ENCODE assay signal across 16 mouse cellular contexts in genomic region chr14:74603131-74603766, GRCm38 (mm10). TPM values are rescaled to one million over a fixed set of nuclear protein-coding genes. Genes with fewer than 3 reads are reported as not detected.
DNase-seq lines count a peak whose midpoint lies in the region; ATAC-seq and TF ChIP-seq lines count a peak whose summit lies in the region.
"Had no signal": no experiment of that assay in that cellular context is flagged by ENCODE, and none has a peak within 500 bp of the region (broad histone marks: within the 10 kb centered on the region; RNA-seq: fewer than 3 reads in every experiment).

No protein-coding gene starts in this region.

- TF ChIP-seq CTCF in MEL (IDR thresholded peaks at IDR 0.05 in 2 of 3, conservative IDR thresholded peaks at IDR 0.05 in 1 of 3; ENCODE audit: control insufficient read depth in 1 of 3, insufficient read depth in 1 of 3, low read depth in 2 of 3, low read length in 3 of 3, poor library complexity in 1 of 3, severe bottlenecking in 1 of 3): no peak

- 0 out of 4 replicates have a peak, but pooled peaks cover 0 to 4% of the 10 kb centered on the region in 2 experiments for H3K4me1 ChIP-seq in MEL (ENCODE audit: control insufficient read depth in 1 of 2, insufficient read depth in 2 of 2, low read length in 2 of 2)
- H3K4me1 ChIP-seq in midbrain, embryonic 16.5 days (ENCODE audit: control insufficient read depth, insufficient read depth, low read length): no peaks in the 10 kb centered on the region
- H3K4me1 ChIP-seq: forebrain, embryonic 10.5 days; forebrain, embryonic 13.5 days; heart, embryonic 10.5 days; heart, embryonic 13.5 days; hindbrain, embryonic 12.5 days; hindbrain, embryonic 15.5 days had no signal

- H3K79me2 ChIP-seq in MEL (ENCODE audit: control insufficient read depth, insufficient read depth, low read length, poor library complexity): no peaks in the 10 kb centered on the region

- no peaks in the 10 kb centered on the region for H3K9me3 ChIP-seq in MEL (replicated peaks; ENCODE audit: insufficient read depth, low read length)
- H3K9me3 ChIP-seq in midbrain, embryonic 16.5 days (replicated peaks; ENCODE audit: control insufficient read depth, low read length, poor library complexity, severe bottlenecking): no peaks in the 10 kb centered on the region
- H3K9me3 ChIP-seq: forebrain, embryonic 10.5 days; forebrain, embryonic 13.5 days; heart, embryonic 10.5 days; heart, embryonic 13.5 days; hindbrain, embryonic 12.5 days; hindbrain, embryonic 15.5 days had no signal

- no peak overlapping the region for H3K9ac ChIP-seq in MEL (ENCODE audit: control insufficient read depth, low read depth, low read length, poor library complexity, severe bottlenecking)
- no peak overlapping the region for H3K9ac ChIP-seq in midbrain, embryonic 16.5 days (ENCODE audit: low read depth, low read length)
- H3K9ac ChIP-seq: forebrain, embryonic 13.5 days; heart, embryonic 13.5 days; hindbrain, embryonic 12.5 days; hindbrain, embryonic 15.5 days had no signal

- H3K36me3 ChIP-seq in MEL (ENCODE audit: control insufficient read depth in 1 of 2, insufficient read depth in 2 of 2, low read length in 2 of 2): peaks cover 0 to 3% of the 10 kb centered on the region in 2 experiments; a peak in 1 of 4 replicates
- H3K36me3 ChIP-seq in midbrain, embryonic 16.5 days (ENCODE audit: control insufficient read depth, insufficient read depth, low read length): no peaks in the 10 kb centered on the region
- H3K36me3 ChIP-seq: forebrain, embryonic 10.5 days; heart, embryonic 10.5 days; heart, embryonic 13.5 days; hindbrain, embryonic 12.5 days; hindbrain, embryonic 15.5 days had no signal

- DNase-seq in MEL (ENCODE audit: low read depth, low spot score): peak; percentile 66
- no peak for DNase-seq in c-Kit-positive CD71-positive TER-119-positive erythroid progenitor cells, embryonic 14.5 days (ENCODE audit: low spot score)
- DNase-seq in ovary, adult 18-20 months (ENCODE audit: low spot score): no peak
- DNase-seq: cerebellum, adult 11-12 months; gastrocnemius, postnatal 25 days had no signal

- no peak for TF ChIP-seq POLR2A in MEL (IDR thresholded peaks at IDR 0.05; ENCODE audit: control insufficient read depth in 1 of 2, insufficient read depth in 1 of 2, low read depth in 1 of 2, low read length in 2 of 2, poor library complexity in 1 of 2)

- no peak overlapping the region for H3K27ac ChIP-seq in MEL (ENCODE audit: control insufficient read depth, low read depth, low read length)
- no peak overlapping the region for H3K27ac ChIP-seq in midbrain, embryonic 16.5 days (ENCODE audit: low read length)
- H3K27ac ChIP-seq: forebrain, embryonic 10.5 days; forebrain, embryonic 13.5 days; heart, adult 2 months; heart, embryonic 10.5 days; heart, embryonic 13.5 days; hindbrain, embryonic 12.5 days; hindbrain, embryonic 15.5 days had no signal

- H3K27me3 ChIP-seq in MEL (ENCODE audit: control insufficient read depth in 1 of 2, insufficient read depth in 2 of 2, low read length in 2 of 2): peaks cover 0 to 3% of the 10 kb centered on the region in 2 experiments; a peak in 2 of 4 replicates
- no peaks in the 10 kb centered on the region for H3K27me3 ChIP-seq in midbrain, embryonic 16.5 days (ENCODE audit: control insufficient read depth, insufficient read depth, low read depth, low read length)
- H3K27me3 ChIP-seq: forebrain, embryonic 13.5 days; heart, embryonic 13.5 days; hindbrain, embryonic 12.5 days; hindbrain, embryonic 15.5 days had no signal

- 93% methylated on average over 7 of the region's 7 CpGs for WGBS in midbrain, embryonic 16.5 days

- no peak for TF ChIP-seq EP300 in MEL (IDR thresholded peaks at IDR 0.05; ENCODE audit: low read depth in 1 of 2, low read length in 2 of 2)

- H3K4me2 ChIP-seq in midbrain, embryonic 16.5 days (ENCODE audit: low read length): no peak overlapping the region
- H3K4me2 ChIP-seq: forebrain, embryonic 13.5 days; heart, embryonic 13.5 days; hindbrain, embryonic 12.5 days; hindbrain, embryonic 15.5 days had no signal

- ATAC-seq in common myeloid progenitor, adult 5-6 weeks (replicated peaks; ENCODE audit: low read depth, poor library complexity, severe bottlenecking): peak; percentile 52; the same call in 1 of the 2 replicates
- peak; percentile 67 for ATAC-seq in megakaryocyte, adult 5-6 weeks (ENCODE audit: poor library complexity, severe bottlenecking)
- no peak for ATAC-seq in midbrain, embryonic 16.5 days
- ATAC-seq: forebrain, embryonic 16.5 days had no signal

- peak overlapping the region in 1 of 2 experiments; percentile 5; a peak in 1 of 4 replicates for H3K4me3 ChIP-seq in MEL (ENCODE audit: control insufficient read depth in 1 of 2, insufficient read depth in 1 of 2, low read depth in 2 of 2, low read length in 2 of 2)
- no peak overlapping the region for H3K4me3 ChIP-seq in midbrain, embryonic 16.5 days (ENCODE audit: low read depth, low read length)
- H3K4me3 ChIP-seq: forebrain, embryonic 10.5 days; forebrain, embryonic 13.5 days; heart, adult 2 months; heart, embryonic 10.5 days; heart, embryonic 13.5 days; hindbrain, embryonic 12.5 days; hindbrain, embryonic 15.5 days had no signal

- TF ChIP-seq RAD21 in MEL (IDR thresholded peaks at IDR 0.05; ENCODE audit: low read depth, low read length): no peak

TF ChIP-seq in MEL, 35 proteins besides CTCF, POLR2A, EP300 and RAD21:
- TF ChIP-seq ZNF384 (IDR thresholded peaks at IDR 0.05; ENCODE audit: low read depth, low read length): no peak
- TF ChIP-seq RCOR1 (IDR thresholded peaks at IDR 0.05; ENCODE audit: low read depth, low read length): no peak
- TF ChIP-seq POLR2AphosphoS2 (IDR thresholded peaks at IDR 0.05; ENCODE audit: low read length): no peak
- TF ChIP-seq ZC3H11A (IDR thresholded peaks at IDR 0.05; ENCODE audit: low read depth, low read length): no peak
- no peak for TF ChIP-seq KAT2A (conservative IDR thresholded peaks at IDR 0.05; ENCODE audit: low read depth, low read length)
- TF ChIP-seq BHLHE40 (IDR thresholded peaks at IDR 0.05; ENCODE audit: borderline replicate concordance, low read depth, low read length): no peak
TF ChIP-seq in MEL: peak in this region for 0.

RNA-seq across cellular contexts. Expression of gene Htr2a, which starts 37.4 kb away (rescaled TPM):
- total RNA-seq in MEL (2012; rRNA removed): 0.59 and 0.65 TPM in 2 replicates
- 1 to 10 TPM in 1 of 2 experiments, not detected in 1; 1.4 TPM for polyA plus RNA-seq in MEL (2012; ENCODE audit: insufficient read depth in 1 of 2, insufficient read length in 2 of 2, low read depth in 1 of 2, low replicate concordance in 2 of 2, missing spikeins in 1 of 2)
- total RNA-seq in common myeloid progenitor, adult 5-6 weeks (2017): 2.6 and 3.9 TPM in 2 replicates
- total RNA-seq in megakaryocyte, adult 5-6 weeks (2015): 0.18 and 0.21 TPM in 2 replicates
- not detected in 2 replicates for total RNA-seq in megakaryocyte, adult 5-6 weeks (2017)
- 2.5 and 3.5 TPM in 2 replicates for polyA plus RNA-seq in midbrain, embryonic 16.5 days (2015; fragmentation: Nextera tagmentation; extraction: Ambion mirVana)
